ENCODE assay signal across 8 mouse cellular contexts in genomic region chr2:180025135-180025860, GRCm38 (mm10). TPM values are rescaled to one million over a fixed set of nuclear protein-coding genes. Genes with fewer than 3 reads are reported as not detected.
DNase-seq lines count a peak whose midpoint lies in the region; ATAC-seq and TF ChIP-seq lines count a peak whose summit lies in the region.

No protein-coding gene starts in this region.

- H3K4me2 ChIP-seq in hindbrain, embryonic 14.5 days (replicated peaks), result peak overlapping the region; percentile 98
- peak overlapping the region; percentile 97 for H3K4me2 ChIP-seq in liver, embryonic 12.5 days
- peak overlapping the region; percentile 88 for H3K4me2 ChIP-seq in neural tube, embryonic 12.5 days (replicated peaks)

- peaks cover 20% of the 10 kb centered on the region for H3K27me3 ChIP-seq in hindbrain, embryonic 14.5 days (ENCODE audit: control insufficient read depth, insufficient read depth, low read length)
- H3K27me3 ChIP-seq in liver, embryonic 12.5 days (replicated peaks), result peaks cover 31% of the 10 kb centered on the region
- H3K27me3 ChIP-seq in neural tube, embryonic 12.5 days (replicated peaks), result peaks cover 26% of the 10 kb centered on the region

- peak overlapping the region; percentile 97 for H3K9ac ChIP-seq in hindbrain, embryonic 14.5 days
- peak overlapping the region; percentile 82 for H3K9ac ChIP-seq in liver, embryonic 12.5 days
- H3K9ac ChIP-seq in neural tube, embryonic 12.5 days, result peak overlapping the region; percentile 99

- H3K4me3 ChIP-seq in embryonic fibroblast, embryonic 13.5 days (ENCODE audit: insufficient read depth, low read length), result peak overlapping the region; percentile 57
- H3K4me3 ChIP-seq in hindbrain, embryonic 14.5 days (replicated peaks; ENCODE audit: low read length), result peak overlapping the region; percentile 99
- H3K4me3 ChIP-seq in liver, embryonic 12.5 days, result peak overlapping the region; percentile 80
- peak overlapping the region; percentile 99 for H3K4me3 ChIP-seq in neural tube, embryonic 12.5 days

- no peak for TF ChIP-seq CTCF in embryonic fibroblast, embryonic 13.5 days (IDR thresholded peaks at IDR 0.05; ENCODE audit: borderline replicate concordance, insufficient read depth, low read length)

- H3K36me3 ChIP-seq in hindbrain, embryonic 14.5 days (replicated peaks; ENCODE audit: control insufficient read depth, insufficient read depth), result peaks cover 29% of the 10 kb centered on the region
- peaks cover 32% of the 10 kb centered on the region for H3K36me3 ChIP-seq in liver, embryonic 12.5 days
- H3K36me3 ChIP-seq in neural tube, embryonic 12.5 days, result peaks cover 29% of the 10 kb centered on the region

- peak; percentile 12 to 39 for DNase-seq in left cerebral cortex, postnatal 14 days (ENCODE audit: low spot score in 2 of 2)
- no peak for DNase-seq in left cerebral cortex, adult 8-10 months (ENCODE audit: low spot score in 2 of 2)
- DNase-seq in adrenal gland, adult 8-10 months, result peak; percentile 32
- DNase-seq in hindbrain, embryonic 14.5 days (ENCODE audit: low spot score), result peak; percentile 35
- DNase-seq in thymus, postnatal 4 days, result peak; percentile 78

- WGBS in hindbrain, embryonic 14.5 days, result under 1% methylated on average over 59 of the region's 84 CpGs
- under 1% methylated on average over 83 of the region's 84 CpGs for WGBS in liver, embryonic 12.5 days (ENCODE audit: insufficient replicate concordance)
- WGBS in neural tube, embryonic 12.5 days, result under 1% methylated on average over 83 of the region's 84 CpGs

- intact Hi-C loops in left cerebral cortex, postnatal 14 days (cut with DNase I), result loop anchor here (1.0 to 2.0 kb wide), 2 partner anchors 17 to 48 kb away; partner anchors contain the start of genes Psma7, Ss18l1 and Taf4

- ATAC-seq in hindbrain, embryonic 14.5 days (ENCODE audit: low FRiP score), result peak; percentile 0; the same call in 1 of the 2 replicates
- peak; percentile 2; the same call in 1 of the 2 replicates for ATAC-seq in liver, embryonic 12.5 days
- ATAC-seq in neural tube, embryonic 12.5 days (ENCODE audit: low FRiP score, low read depth), result peak; percentile 34; the same call in 1 of the 2 replicates

- peak overlapping the region; percentile 63 for H3K27ac ChIP-seq in embryonic fibroblast, embryonic 13.5 days (ENCODE audit: insufficient read depth, low read length)
- H3K27ac ChIP-seq in hindbrain, embryonic 14.5 days, result peak overlapping the region; percentile 94
- peak overlapping the region; percentile 95 for H3K27ac ChIP-seq in liver, embryonic 12.5 days
- H3K27ac ChIP-seq in neural tube, embryonic 12.5 days, result peak overlapping the region; percentile 87

- no peaks in the 10 kb centered on the region for H3K4me1 ChIP-seq in embryonic fibroblast, embryonic 13.5 days (ENCODE audit: control insufficient read depth, insufficient read depth, low read length)
- peaks cover 32% of the 10 kb centered on the region for H3K4me1 ChIP-seq in hindbrain, embryonic 14.5 days (replicated peaks; ENCODE audit: control insufficient read depth, insufficient read depth, low read length)
- H3K4me1 ChIP-seq in liver, embryonic 12.5 days, result peaks cover 42% of the 10 kb centered on the region
- H3K4me1 ChIP-seq in neural tube, embryonic 12.5 days, result peaks cover 36% of the 10 kb centered on the region

- no peaks in the 10 kb centered on the region for H3K9me3 ChIP-seq in hindbrain, embryonic 14.5 days (ENCODE audit: control insufficient read depth, low read length)
- no peaks in the 10 kb centered on the region for H3K9me3 ChIP-seq in liver, embryonic 12.5 days (replicated peaks)
- no peaks in the 10 kb centered on the region for H3K9me3 ChIP-seq in neural tube, embryonic 12.5 days

- no peak for TF ChIP-seq POLR2A in embryonic fibroblast, embryonic 13.5 days (IDR thresholded peaks at IDR 0.05; ENCODE audit: low read depth, low read length)

RNA-seq across cellular contexts. Expression of gene Lsm14b, which starts 0.5 kb away (rescaled TPM):
- 100 to 1,000 TPM; 129 to 133 TPM for total RNA-seq in left cerebral cortex, postnatal 14 days (2021)
- 100 to 1,000 TPM in 3 of 4 experiments, 10 to 100 TPM in 1; 99.1 to 113 (median 109) TPM for total RNA-seq in left cerebral cortex, adult 8-10 months (2022)
- total RNA-seq in adrenal gland, adult 8-10 months (2022), result 10 to 100 TPM; 41.8 to 54.8 (median 48.5) TPM
- 54.7 and 63.3 TPM in 2 replicates for polyA plus RNA-seq in embryonic fibroblast, embryonic 13.5 days (2011; ENCODE audit: insufficient read length, low read depth, missing spikeins)
- polyA plus RNA-seq in hindbrain, embryonic 14.5 days (2014; fragmentation: Nextera tagmentation; extraction: Ambion mirVana), result 16.1 and 16.9 TPM in 2 replicates
- 2.4 and 2.7 TPM in 2 replicates for polyA plus RNA-seq in liver, embryonic 12.5 days (2016; fragmentation: Nextera tagmentation; extraction: Ambion mirVana)
- 15.9 and 23.5 TPM in 2 replicates for polyA plus RNA-seq in neural tube, embryonic 12.5 days (2016; fragmentation: Nextera tagmentation; extraction: Ambion mirVana)

RNA-seq across cellular contexts. Expression of gene Psma7, which starts 16.9 kb away (rescaled TPM):
- 100 to 1,000 TPM; 190 to 195 TPM for total RNA-seq in left cerebral cortex, postnatal 14 days (2021)
- total RNA-seq in left cerebral cortex, adult 8-10 months (2022), result 100 to 1,000 TPM; 169 to 186 (median 174) TPM
- total RNA-seq in adrenal gland, adult 8-10 months (2022), result 100 to 1,000 TPM; 195 to 232 (median 215) TPM
- 163 and 173 TPM in 2 replicates for polyA plus RNA-seq in embryonic fibroblast, embryonic 13.5 days (2011; ENCODE audit: insufficient read length, low read depth, missing spikeins)
- 515 and 631 TPM in 2 replicates for polyA plus RNA-seq in hindbrain, embryonic 14.5 days (2014; fragmentation: Nextera tagmentation; extraction: Ambion mirVana)
- polyA plus RNA-seq in liver, embryonic 12.5 days (2016; fragmentation: Nextera tagmentation; extraction: Ambion mirVana), result 455 and 456 TPM in 2 replicates
- 679 and 702 TPM in 2 replicates for polyA plus RNA-seq in neural tube, embryonic 12.5 days (2016; fragmentation: Nextera tagmentation; extraction: Ambion mirVana)

RNA-seq across cellular contexts. Expression of gene Ss18l1, which starts 17.0 kb away (rescaled TPM):
- 10 to 100 TPM; 33.8 to 35.0 TPM for total RNA-seq in left cerebral cortex, postnatal 14 days (2021)
- 10 to 100 TPM; 37.1 to 40.6 (median 38.9) TPM for total RNA-seq in left cerebral cortex, adult 8-10 months (2022)
- 10 to 100 TPM in 3 of 4 experiments, 1 to 10 TPM in 1; 9.9 to 14.3 (median 11.7) TPM for total RNA-seq in adrenal gland, adult 8-10 months (2022)
- polyA plus RNA-seq in embryonic fibroblast, embryonic 13.5 days (2011; ENCODE audit: insufficient read length, low read depth, missing spikeins), result 3.4 and 3.9 TPM in 2 replicates
- 54.2 and 57.2 TPM in 2 replicates for polyA plus RNA-seq in hindbrain, embryonic 14.5 days (2014; fragmentation: Nextera tagmentation; extraction: Ambion mirVana)
- polyA plus RNA-seq in liver, embryonic 12.5 days (2016; fragmentation: Nextera tagmentation; extraction: Ambion mirVana), result 1.3 and 1.6 TPM in 2 replicates
- 33.8 and 34.1 TPM in 2 replicates for polyA plus RNA-seq in neural tube, embryonic 12.5 days (2016; fragmentation: Nextera tagmentation; extraction: Ambion mirVana)

RNA-seq across cellular contexts. Expression of gene Mtg2, which starts 45.1 kb away (rescaled TPM):
- 10 to 100 TPM; 16.1 to 17.8 TPM for total RNA-seq in left cerebral cortex, postnatal 14 days (2021)
- total RNA-seq in left cerebral cortex, adult 8-10 months (2022), result 10 to 100 TPM; 14.8 to 18.1 (median 16.8) TPM
- 10 to 100 TPM; 17.3 to 26.1 (median 21.6) TPM for total RNA-seq in adrenal gland, adult 8-10 months (2022)
- polyA plus RNA-seq in embryonic fibroblast, embryonic 13.5 days (2011; ENCODE audit: insufficient read length, low read depth, missing spikeins), result 11.4 and 15.2 TPM in 2 replicates
- 29.4 and 30.2 TPM in 2 replicates for polyA plus RNA-seq in hindbrain, embryonic 14.5 days (2014; fragmentation: Nextera tagmentation; extraction: Ambion mirVana)
- 17.6 and 18.0 TPM in 2 replicates for polyA plus RNA-seq in liver, embryonic 12.5 days (2016; fragmentation: Nextera tagmentation; extraction: Ambion mirVana)
- 30.0 and 32.4 TPM in 2 replicates for polyA plus RNA-seq in neural tube, embryonic 12.5 days (2016; fragmentation: Nextera tagmentation; extraction: Ambion mirVana)

RNA-seq across cellular contexts. Expression of gene Taf4, which starts 48.9 kb away (rescaled TPM):
- 10 to 100 TPM; 15.2 to 17.4 TPM for total RNA-seq in left cerebral cortex, postnatal 14 days (2021)
- total RNA-seq in left cerebral cortex, adult 8-10 months (2022), result 10 to 100 TPM; 21.2 to 28.4 (median 24.7) TPM
- total RNA-seq in adrenal gland, adult 8-10 months (2022), result 10 to 100 TPM; 16.8 to 22.8 (median 19.6) TPM
- 10.4 and 11.5 TPM in 2 replicates for polyA plus RNA-seq in embryonic fibroblast, embryonic 13.5 days (2011; ENCODE audit: insufficient read length, low read depth, missing spikeins)
- polyA plus RNA-seq in hindbrain, embryonic 14.5 days (2014; fragmentation: Nextera tagmentation; extraction: Ambion mirVana), result 4.4 and 4.9 TPM in 2 replicates
- polyA plus RNA-seq in liver, embryonic 12.5 days (2016; fragmentation: Nextera tagmentation; extraction: Ambion mirVana), result 2.2 and 2.6 TPM in 2 replicates
- 4.1 and 4.7 TPM in 2 replicates for polyA plus RNA-seq in neural tube, embryonic 12.5 days (2016; fragmentation: Nextera tagmentation; extraction: Ambion mirVana)

Comparison
In these comparisons a context has a peak if more than half of its experiments do, and no peak if none do; other contexts are left out.
1. DNase-seq: peak in left cerebral cortex, postnatal 14 days (2 of 2), adrenal gland, adult 8-10 months (single experiment), hindbrain, embryonic 14.5 days (single experiment) and thymus, postnatal 4 days (single experiment); none in left cerebral cortex, adult 8-10 months (0 of 2).
2. Peak in every context shown above with its lines, with median percentiles within 50 percentile points of each other: H3K27ac ChIP-seq, H3K4me3 ChIP-seq, ATAC-seq, H3K4me2 ChIP-seq and H3K9ac ChIP-seq.